Mouse (Mus musculus) heart, postnatal 0 days (tissue): ENCODE data around the gene Tbc1d21. TPM values are rescaled to one million over a fixed set of nuclear protein-coding genes. Genes with fewer than 3 reads are reported as not detected.

Experiments used
- ATAC-seq: fragments of 200-750 bp; cut with Nextera tagmentation; 2 replicates; pipeline ENCODE4 v1.8.0; 2017; ENCODE audit warnings: low read depth, moderate number of reproducible peaks, moderate library complexity; ENCODE audit not compliant: insufficient read depth
- DNase-seq: peaks from one replicate; pipeline ENCODE4 v3.0.0-alpha.2; 2016; ENCODE audit warnings: low spot score
- H3K27ac ChIP-seq: fragments of 300-500 bp; sonication (generic); 2 replicates; pipeline ENCODE4 v1.5.1; 2014; ENCODE audit warnings: low read depth, mild to moderate bottlenecking
- H3K27me3 ChIP-seq: fragments of 300-500 bp; sonication (generic); 2 replicates; pipeline ENCODE4 v1.6.1; 2014; ENCODE audit warnings: low read length, mixed read lengths; ENCODE audit not compliant: control insufficient read depth, insufficient read depth
- H3K36me3 ChIP-seq: fragments of 300-500 bp; sonication (generic); replicated peaks from 2 replicates; pipeline ENCODE4 v1.6.1; 2014; ENCODE audit warnings: low read length, mixed read lengths; ENCODE audit not compliant: control insufficient read depth, insufficient read depth
- H3K4me1 ChIP-seq: fragments of 300-500 bp; sonication (generic); 2 replicates; pipeline ENCODE4 v1.6.1; 2014; ENCODE audit warnings: antibody characterized with exemption; ENCODE audit not compliant: control insufficient read depth, insufficient read depth
- H3K4me2 ChIP-seq: fragments of 300-500 bp; sonication (generic); 2 replicates; pipeline ENCODE4 v1.6.1; 2014; ENCODE audit warnings: low read depth, mild to moderate bottlenecking, low read length, moderate library complexity
- H3K4me3 ChIP-seq: fragments of 300-500 bp; sonication (generic); 2 replicates; pipeline ENCODE4 v1.5.1; 2014; ENCODE audit warnings: low read depth, low read length
- H3K9ac ChIP-seq: fragments of 300-500 bp; sonication (generic); replicated peaks from 2 replicates; pipeline ENCODE4 v1.6.1; 2014; ENCODE audit warnings: low read depth, low read length, mixed read lengths
- H3K9me3 ChIP-seq: fragments of 300-500 bp; sonication (generic); replicated peaks from 2 replicates; pipeline ENCODE4 v1.6.1; 2016; ENCODE audit warnings: low read length; ENCODE audit not compliant: control insufficient read depth
- CTCF ChIP-seq: IDR thresholded peaks from 2 replicates; pipeline ENCODE4 v1.5.1; 2016; ENCODE audit warnings: antibody characterized with exemption, control low read depth, low read depth
- EP300 ChIP-seq: IDR thresholded peaks from 2 replicates; pipeline ENCODE4 v1.6.1; 2016; ENCODE audit warnings: antibody characterized with exemption, low read depth
- WGBS: fragments of 180-500 bp; shearing (Covaris S2); extraction: QIAGEN DNeasy Blood & Tissue Kit; methylation state at CpG from one replicate; pipeline ENCODE4 v1.1.7; 2014; 5-methylcytosine and 5-hydroxymethylcytosine counted together
- polyA plus RNA-seq: library from polyadenylated mRNA; unstranded; fragments of >200 nt; fragmentation: Nextera tagmentation; extraction: Ambion mirVana; gene quantifications from 2 replicates; pipeline ENCODE4 v1.2.1, GENCODE M21; 2015
- total RNA-seq: library from RNA; depleted of rRNA; stranded (reverse); fragments of >200 nt; gene quantifications from 2 replicates; pipeline ENCODE4 v1.2.3, GENCODE M21; 2014; ENCODE audit warnings: low replicate concordance

Tbc1d21 gene
- total and polyA plus RNA-seq, 2 experiments from 2014 or later, result not detected

DNA sequence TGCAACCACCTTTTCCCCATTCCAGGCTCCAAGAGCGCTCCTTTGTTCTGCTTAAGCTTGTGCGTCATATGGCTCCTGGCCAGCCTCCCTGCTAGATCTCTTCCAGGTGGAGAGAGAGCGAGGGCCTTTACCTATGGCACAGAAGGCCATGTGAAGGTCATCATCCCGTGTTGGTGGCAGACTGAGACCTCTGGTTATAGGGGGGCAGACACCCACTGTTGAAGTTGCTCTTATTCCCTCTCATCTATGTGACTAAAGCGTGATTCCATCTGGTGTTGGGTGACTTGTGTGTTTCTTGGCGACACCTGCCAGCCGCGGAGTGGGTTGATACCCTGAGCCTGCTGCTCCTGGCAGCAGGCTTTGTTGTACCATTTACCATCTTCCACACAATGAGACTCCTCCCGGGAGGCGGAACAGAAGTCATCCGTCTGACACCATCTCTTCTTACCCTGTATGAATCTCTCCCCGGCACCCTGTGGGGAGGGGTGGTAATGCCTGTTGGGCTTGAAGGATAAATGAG lies 3.7 kb upstream of the Tbc1d21 start:
- Histone ChIP-seq H3K4me3 (no peak overlapping the region), H3K9ac (no peak overlapping the region), H3K4me2 (no peak overlapping the region), H3K27me3 (no peaks in the 10 kb centered on the region), H3K27ac (no peak overlapping the region), H3K36me3 (no peaks in the 10 kb centered on the region), H3K9me3 (no peaks in the 10 kb centered on the region), H3K4me1 (no peaks in the 10 kb centered on the region)
- TF ChIP-seq CTCF, result no peak
- no peak for TF ChIP-seq EP300
- WGBS, result 72% methylated on average over 12 of the region's 12 CpGs
- ATAC-seq (no peak), DNase-seq (no peak)

GRCm38 (mm10) chr9:58371914-58372313 lies 1.7 kb upstream of the Tbc1d21 start:
- no peak for ATAC-seq
- no peak for TF ChIP-seq CTCF
- TF ChIP-seq EP300, result no peak
- no peak overlapping the region for H3K27ac ChIP-seq
- H3K27me3 ChIP-seq, result no peaks in the 10 kb centered on the region
- no peaks in the 10 kb centered on the region for H3K36me3 ChIP-seq
- H3K4me2 ChIP-seq, result no peak overlapping the region
- H3K9ac ChIP-seq, result no peak overlapping the region
- H3K9me3 ChIP-seq, result no peaks in the 10 kb centered on the region
- WGBS, result 40% methylated on average over 8 of the region's 8 CpGs
- H3K4me3 ChIP-seq, result no peak overlapping the region
- no peaks in the 10 kb centered on the region for H3K4me1 ChIP-seq
- no peak for DNase-seq

- ATAC-seq (no peak), DNase-seq (peak; percentile 27)
- no peak overlapping the region for H3K4me2 ChIP-seq
- no peaks in the 10 kb centered on the region for H3K27me3 ChIP-seq
- no peak overlapping the region for H3K4me3 ChIP-seq
- no peak overlapping the region for H3K9ac ChIP-seq
- H3K9me3 ChIP-seq, result no peaks in the 10 kb centered on the region
- no peaks in the 10 kb centered on the region for H3K4me1 ChIP-seq
- TF ChIP-seq EP300, result no peak
- peak; percentile 65 for TF ChIP-seq CTCF
- no peaks in the 10 kb centered on the region for H3K36me3 ChIP-seq
- WGBS, result 35% methylated on average over 6 of the region's 6 CpGs
- no peak overlapping the region for H3K27ac ChIP-seq
Observed at GRCm38 (mm10) chr9:58369644-58370043, 611 bp downstream of the Tbc1d21 start.

DNA sequence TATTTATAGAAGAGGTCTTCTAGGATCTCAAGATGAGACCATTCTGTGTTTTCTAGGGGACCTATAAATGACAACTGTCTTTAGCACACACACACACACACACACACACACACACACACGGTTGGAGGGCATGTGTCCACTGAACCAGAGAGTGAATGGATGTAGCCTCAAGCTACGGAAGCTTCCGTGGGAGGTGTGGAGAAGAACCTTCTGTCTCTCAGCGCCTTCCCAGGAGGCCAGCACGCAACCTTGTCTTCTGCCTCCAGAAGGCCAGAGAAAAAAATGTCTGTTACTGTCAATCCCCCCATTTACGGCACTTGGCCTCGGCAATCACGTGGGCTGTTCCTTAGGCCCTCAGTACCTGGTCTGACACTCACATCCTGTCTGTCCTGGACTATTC lies 5.9 kb downstream of the Tbc1d21 start:
- 83% methylated on average over 8 of the region's 8 CpGs for WGBS
- Histone ChIP-seq H3K9ac (no peak overlapping the region), H3K36me3 (no peaks in the 10 kb centered on the region), H3K9me3 (no peaks in the 10 kb centered on the region), H3K4me2 (no peak overlapping the region), H3K4me1 (no peaks in the 10 kb centered on the region), H3K27me3 (0 out of 2 replicates have a peak, but pooled peaks cover 3% of the 10 kb centered on the region), H3K27ac (no peak overlapping the region), H3K4me3 (no peak overlapping the region)
- no peak for TF ChIP-seq CTCF
- no peak for TF ChIP-seq EP300
- no peak for ATAC-seq
- no peak for DNase-seq

- Histone ChIP-seq H3K4me2 (no peak overlapping the region), H3K4me3 (no peak overlapping the region), H3K4me1 (no peaks in the 10 kb centered on the region), H3K27me3 (0 out of 2 replicates have a peak, but pooled peaks cover 3% of the 10 kb centered on the region), H3K36me3 (no peaks in the 10 kb centered on the region), H3K27ac (no peak overlapping the region), H3K9ac (no peak overlapping the region), H3K9me3 (no peaks in the 10 kb centered on the region)
- DNase-seq (no peak), ATAC-seq (no peak)
- TF ChIP-seq CTCF (no peak), EP300 (no peak)
- WGBS, result 73% methylated on average over 7 of the region's 7 CpGs
Observed at GRCm38 (mm10) chr9:58361956-58362355, 8.3 kb downstream of the Tbc1d21 start.

DNA sequence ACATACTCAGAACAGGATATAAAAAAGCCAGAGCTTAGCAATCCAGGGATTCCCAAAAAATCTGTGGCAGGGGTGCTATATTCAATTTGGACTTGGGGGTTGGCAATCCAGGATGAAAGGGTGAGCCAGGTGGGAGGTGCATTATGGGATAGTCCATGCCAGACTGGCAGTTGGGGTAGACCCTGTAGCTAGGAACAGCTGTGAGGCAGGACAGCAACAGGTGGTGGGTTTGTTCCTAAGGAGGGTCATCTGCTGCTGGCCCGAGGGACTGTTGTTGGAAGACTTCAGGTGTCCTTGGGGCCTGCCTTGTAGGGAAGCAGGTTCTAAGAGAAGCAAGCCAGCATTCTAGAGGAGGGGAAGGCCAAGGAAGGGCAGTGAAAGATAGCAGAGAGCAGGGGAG lies 8.9 kb downstream of the Tbc1d21 start:
- no peak overlapping the region for H3K27ac ChIP-seq
- H3K36me3 ChIP-seq, result no peaks in the 10 kb centered on the region
- WGBS, result 82% methylated on average over 1 of the region's 1 CpGs
- H3K4me2 ChIP-seq, result no peak overlapping the region
- H3K9ac ChIP-seq, result no peak overlapping the region
- ATAC-seq (no peak), DNase-seq (no peak)
- 0 out of 2 replicates have a peak, but pooled peaks cover 3% of the 10 kb centered on the region for H3K27me3 ChIP-seq
- H3K4me3 ChIP-seq, result no peak overlapping the region
- TF ChIP-seq CTCF, result no peak
- TF ChIP-seq EP300, result no peak
- no peaks in the 10 kb centered on the region for H3K9me3 ChIP-seq
- H3K4me1 ChIP-seq, result no peaks in the 10 kb centered on the region
